Mouse (Mus musculus) adrenal gland, adult 18-20 months (tissue): Measurements from ENCODE around the gene Faiml. TPM values are rescaled to one million over a fixed set of nuclear protein-coding genes. Genes with fewer than 3 reads are reported as not detected.

Experiments
- DNase-seq, 2 experiments: peaks; one replicate each; pipeline ENCODE4 v3.0.0; 2021 to 2022; ENCODE audit warnings: low spot score in 2 of 2
- long read RNA-seq, 2 experiments: library from polyadenylated mRNA; stranded (forward); transcript quantifications; one replicate each; pipeline ENCODE4 v2.0.0; 2021
- total RNA-seq, 2 experiments: library from RNA; stranded (reverse); gene quantifications; 1 replicate in 1 of 2; 2 replicates in 1 of 2; pipeline ENCODE4 v1.2.3; 2021

The Faiml gene
- not detected for total RNA-seq
- long read RNA-seq, experiment 1 = 0 reads
- long read RNA-seq, experiment 2 = 0 reads

GRCm38 (mm10) chr9:99237139-99237538 is at the start of gene Faiml:
Gene Faiml (minus strand): TSS chr9:99237239.
- DNase-seq = no peak

- no peak for DNase-seq
These were observed 21.9 kb upstream of the Faiml start for GRCm38 (mm10) chr9:99258891-99259290.

GRCm38 (mm10) chr9:99256821-99257220 is 19.8 kb upstream of the Faiml start:
- no peak for DNase-seq

- DNase-seq = no peak
These were observed 19.2 kb upstream of the Faiml start for GRCm38 (mm10) chr9:99256206-99256605.

DNA sequence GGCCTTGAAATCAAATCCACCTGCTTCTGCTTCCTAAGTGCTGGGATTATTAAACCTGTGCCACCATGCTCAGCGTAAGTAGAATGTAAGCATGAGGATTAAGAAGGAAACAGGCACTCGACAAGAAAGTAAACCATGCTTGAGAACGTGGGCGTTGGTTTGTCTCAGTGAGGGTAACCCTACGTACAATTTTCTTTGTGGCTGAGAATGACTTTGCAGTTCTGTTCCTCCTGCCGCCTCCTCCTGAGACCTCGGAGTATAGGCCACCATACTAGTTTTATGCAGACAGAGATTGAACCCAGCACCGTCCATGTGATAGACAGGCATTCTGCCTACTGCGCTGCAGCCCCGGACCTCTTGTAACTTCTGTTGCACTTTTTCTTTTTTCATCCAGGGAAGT is 16.8 kb upstream of the Faiml start:
- no peak for DNase-seq

GRCm38 (mm10) chr9:99248906-99249305 is 11.9 kb upstream of the Faiml start:
- DNase-seq = no peak

GRCm38 (mm10) chr9:99248304-99248703 is 11.3 kb upstream of the Faiml start:
- no peak for DNase-seq

DNA sequence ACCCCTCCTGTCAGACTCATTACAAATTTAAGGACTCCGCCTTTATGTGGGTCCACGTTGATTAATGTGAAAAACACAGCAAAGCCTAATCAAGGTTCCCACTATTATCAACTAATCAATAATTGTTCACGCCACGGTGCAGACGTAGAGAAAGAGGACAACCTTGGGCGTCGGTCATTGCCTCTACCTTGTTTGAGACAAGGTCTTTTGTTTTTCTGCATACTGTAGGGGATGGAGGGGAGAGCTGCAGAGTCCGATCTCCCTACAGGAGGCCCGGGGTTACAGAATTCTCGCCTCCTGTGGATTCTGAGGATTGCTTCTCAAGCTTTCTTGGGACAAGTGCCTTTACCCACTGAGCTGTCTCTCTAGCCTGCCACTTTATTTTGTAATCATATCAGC is 6.9 kb upstream of the Faiml start:
- no peak for DNase-seq

GRCm38 (mm10) chr9:99243190-99243894 is 6.3 kb upstream of the Faiml start, which contains the start of gene Cep70:
Gene Cep70 (plus strand): TSS chr9:99243367.
- DNase-seq = peak; percentile 95 to 96

DNA sequence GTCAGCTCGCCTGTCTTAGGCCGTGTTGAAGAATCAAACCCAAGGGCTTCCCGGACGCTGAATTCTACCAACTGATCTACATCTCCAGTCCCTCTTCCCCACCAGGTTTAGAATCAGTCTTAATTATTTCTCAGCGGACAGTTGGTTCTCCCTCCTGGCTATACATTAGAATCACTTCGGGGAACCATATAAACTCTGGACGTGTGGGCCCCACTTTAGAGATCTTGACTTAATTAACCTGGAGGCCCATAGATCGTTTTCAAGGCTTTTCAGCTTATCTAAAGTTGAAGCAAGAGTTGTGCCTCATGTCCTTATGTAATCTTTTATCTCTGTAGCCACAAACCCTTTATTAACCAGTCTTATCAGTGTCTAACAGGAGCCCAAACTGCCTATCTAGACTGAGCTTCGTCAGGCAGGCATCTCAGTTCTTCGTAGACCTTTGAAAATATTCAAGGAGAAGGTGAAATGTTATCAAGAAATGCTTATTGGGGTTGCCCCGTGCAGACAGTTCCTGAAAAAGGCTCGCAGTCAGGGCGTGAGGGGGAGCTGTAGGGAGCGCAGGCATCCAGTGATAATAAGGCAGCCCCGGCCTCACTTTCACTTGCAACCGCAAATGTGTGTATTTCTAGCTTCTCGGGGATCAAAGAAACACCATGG is 5.6 kb upstream of the Faiml start:
- no peak for DNase-seq

GRCm38 (mm10) chr9:99242035-99242434 is 5.0 kb upstream of the Faiml start:
- DNase-seq = peak; percentile 46 to 60

GRCm38 (mm10) chr9:99240571-99240970 is 3.5 kb upstream of the Faiml start:
- DNase-seq = no peak

DNA sequence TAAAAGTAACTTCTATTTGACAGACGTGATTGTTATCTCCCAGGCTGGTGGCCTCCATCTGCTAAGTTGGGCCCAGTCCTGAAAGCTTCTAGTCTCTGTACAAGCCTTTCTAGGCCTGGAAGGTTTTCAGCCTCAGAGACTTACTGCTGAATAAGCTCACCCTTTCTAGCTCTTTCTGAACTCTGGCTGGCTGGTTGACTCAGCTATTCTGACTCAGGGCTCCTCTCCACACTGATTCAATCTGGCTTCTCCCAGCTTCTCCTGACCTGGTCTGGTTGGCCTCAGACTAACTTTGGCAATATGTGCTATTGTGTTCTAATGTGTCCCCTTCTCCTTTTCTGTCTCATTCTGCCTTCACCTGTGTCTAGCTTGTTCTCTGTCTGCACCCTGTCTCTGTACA is 2.2 kb upstream of the Faiml start:
- DNase-seq = peak in 1 of 2 experiments; percentile 19

GRCm38 (mm10) chr9:99238276-99238675 is 1.2 kb upstream of the Faiml start:
- no peak for DNase-seq

GRCm38 (mm10) chr9:99229450-99229849 is 7.6 kb downstream of the Faiml start:
- no peak for DNase-seq

DNA sequence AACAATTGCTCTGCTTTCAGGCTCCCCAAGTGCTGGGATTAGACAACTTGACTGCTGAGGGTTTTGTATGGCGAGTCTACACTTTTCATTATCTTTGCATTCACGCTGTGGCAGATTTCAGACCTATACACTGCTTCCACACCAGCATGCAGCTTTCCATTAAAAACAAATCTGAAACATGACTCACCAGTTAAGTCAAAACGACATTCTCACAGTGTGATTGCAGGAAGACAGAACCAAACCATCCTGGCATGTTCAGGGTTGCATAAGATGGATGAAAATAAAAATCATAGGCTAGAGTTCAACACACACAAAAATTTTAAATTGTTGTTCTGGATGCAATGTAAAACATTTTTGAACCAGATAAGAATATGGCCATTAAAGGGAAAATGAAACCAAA is 12.5 kb downstream of the Faiml start:
- no peak for DNase-seq

DNA sequence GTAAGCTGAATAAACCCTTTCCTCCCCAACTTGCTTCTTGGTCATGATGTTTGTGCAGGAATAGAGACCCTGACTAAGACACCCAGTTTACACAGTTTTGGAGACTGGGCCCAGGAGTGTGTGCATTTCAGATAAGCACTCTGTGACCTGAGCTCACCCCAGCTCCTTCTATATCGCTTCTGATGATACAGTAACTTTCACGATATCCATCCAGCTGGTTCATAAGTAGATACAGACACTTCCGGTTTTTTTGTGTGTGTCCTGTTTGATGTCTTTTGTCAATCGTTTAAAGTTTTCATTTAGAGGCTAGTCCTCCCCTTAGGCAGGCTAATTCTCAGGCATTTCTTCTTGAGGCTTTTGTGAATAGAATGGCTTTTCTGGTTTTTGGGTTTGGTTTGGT is 15.4 kb downstream of the Faiml start:
- no peak for DNase-seq

GRCm38 (mm10) chr9:99217999-99218719 is 18.9 kb downstream of the Faiml start:
- peak; percentile 13 to 30 for DNase-seq

- no peak for DNase-seq
These were observed 20.9 kb downstream of the Faiml start for GRCm38 (mm10) chr9:99216182-99216581.

GRCm38 (mm10) chr9:99212643-99213042 is 24.4 kb downstream of the Faiml start:
- DNase-seq = no peak

- DNase-seq = no peak
These were observed 53.9 kb downstream of the Faiml start for GRCm38 (mm10) chr9:99183043-99183670.

- DNase-seq = no peak
These were observed 54.9 kb downstream of the Faiml start for GRCm38 (mm10) chr9:99182121-99182520.
